Mouse (Mus musculus) bone marrow, adult 2 months (tissue): ENCODE data around the gene Cblb. TPM values are rescaled to one million over a fixed set of nuclear protein-coding genes. Genes with fewer than 3 reads are reported as not detected.

Experiments
- H3K27ac ChIP-seq: fragments of 200-500 bp; 2 replicates; pipeline ENCODE4 v1.5.1; 2012; ENCODE audit warnings: low read depth, mild to moderate bottlenecking, control low read depth, inconsistent platforms, low read length; ENCODE audit not compliant: control insufficient read depth, poor library complexity, insufficient read depth
- H3K4me1 ChIP-seq: fragments of 200-500 bp; 2 replicates; pipeline ENCODE4 v1.6.1; 2011; ENCODE audit warnings: low read length; ENCODE audit not compliant: control insufficient read depth, insufficient read depth
- H3K4me3 ChIP-seq: fragments of 200-500 bp; replicated peaks from 2 replicates; pipeline ENCODE3; 2011; ENCODE audit warnings: mild to moderate bottlenecking, low read depth, low read length, control low read depth; ENCODE audit not compliant: control insufficient read depth
- CTCF ChIP-seq: fragments of 200-500 bp; IDR thresholded peaks from 2 replicates; pipeline ENCODE4 v1.5.1; 2011; ENCODE audit warnings: low read length, control low read depth; ENCODE audit not compliant: control insufficient read depth, insufficient read depth
- POLR2A ChIP-seq: fragments of 200-500 bp; IDR thresholded peaks from 2 replicates; pipeline ENCODE4 v1.6.1; 2011; ENCODE audit warnings: low read depth, mild to moderate bottlenecking, control low read depth, low read length, borderline replicate concordance; ENCODE audit not compliant: control insufficient read depth
- WGBS: fragments of 180-500 bp; shearing (Covaris S2); methylation state at CpG from one replicate; pipeline ENCODE4 v1.1.7; 2018; 5-methylcytosine and 5-hydroxymethylcytosine counted together
- polyA plus RNA-seq: library from polyadenylated mRNA; stranded (reverse); fragments of >200 nt; gene quantifications from 2 replicates; pipeline ENCODE4 v1.2.4, GENCODE M21; 2011; ENCODE audit warnings: low replicate concordance; ENCODE audit not compliant: missing spikeins, insufficient read depth, insufficient read length

Gene Cblb
- polyA plus RNA-seq, 1 experiment, result 6.5 TPM

GRCm38 (mm10) chr16:52068517-52068874 is 37.5 kb downstream of the Cblb start:
- H3K4me1 ChIP-seq, result no peaks in the 10 kb centered on the region
- no peak overlapping the region for H3K27ac ChIP-seq
- no peak for TF ChIP-seq POLR2A
- TF ChIP-seq CTCF, result no peak
- 68% methylated on average over 3 of the region's 3 CpGs for WGBS
- no peak overlapping the region for H3K4me3 ChIP-seq

DNA sequence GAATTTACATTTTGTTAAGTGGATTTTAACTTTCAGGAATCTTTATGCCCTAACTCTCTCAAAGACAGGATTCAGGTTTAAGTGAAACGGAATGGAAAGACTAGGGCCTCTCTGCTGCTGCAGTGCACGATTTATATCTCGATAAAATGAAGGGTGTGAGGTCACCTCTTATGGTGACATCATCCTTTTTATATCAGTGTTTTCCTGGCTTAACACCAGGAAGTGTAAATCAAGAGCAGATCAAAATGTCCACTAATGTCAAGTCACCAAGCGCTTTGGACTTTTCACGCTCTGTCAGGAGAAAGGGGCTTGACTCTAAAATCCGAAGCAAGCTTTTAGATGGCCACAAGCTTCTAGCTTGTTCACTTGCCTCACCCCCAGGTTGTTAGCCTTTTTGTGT is 38.6 kb downstream of the Cblb start:
- Histone ChIP-seq H3K4me3 (no peak overlapping the region), H3K27ac (no peak overlapping the region), H3K4me1 (no peaks in the 10 kb centered on the region)
- 90% methylated on average over 6 of the region's 6 CpGs for WGBS
- TF ChIP-seq POLR2A (no peak), CTCF (no peak)

GRCm38 (mm10) chr16:52070128-52070527 is 39.1 kb downstream of the Cblb start:
- 89% methylated on average over 5 of the region's 5 CpGs for WGBS
- no peak for TF ChIP-seq POLR2A
- TF ChIP-seq CTCF, result no peak

GRCm38 (mm10) chr16:52071290-52071689 is 40.3 kb downstream of the Cblb start:
- no peak overlapping the region for H3K27ac ChIP-seq
- H3K4me1 ChIP-seq, result no peaks in the 10 kb centered on the region
- 67% methylated on average over 2 of the region's 2 CpGs for WGBS
- TF ChIP-seq POLR2A, result no peak
- no peak for TF ChIP-seq CTCF
- H3K4me3 ChIP-seq, result no peak overlapping the region

More at GRCm38 (mm10) chr16:52070128-52070527, 39.1 kb downstream of the Cblb start:
- H3K4me3 ChIP-seq, result no peak overlapping the region
- no peaks in the 10 kb centered on the region for H3K4me1 ChIP-seq
- no peak overlapping the region for H3K27ac ChIP-seq

DNA sequence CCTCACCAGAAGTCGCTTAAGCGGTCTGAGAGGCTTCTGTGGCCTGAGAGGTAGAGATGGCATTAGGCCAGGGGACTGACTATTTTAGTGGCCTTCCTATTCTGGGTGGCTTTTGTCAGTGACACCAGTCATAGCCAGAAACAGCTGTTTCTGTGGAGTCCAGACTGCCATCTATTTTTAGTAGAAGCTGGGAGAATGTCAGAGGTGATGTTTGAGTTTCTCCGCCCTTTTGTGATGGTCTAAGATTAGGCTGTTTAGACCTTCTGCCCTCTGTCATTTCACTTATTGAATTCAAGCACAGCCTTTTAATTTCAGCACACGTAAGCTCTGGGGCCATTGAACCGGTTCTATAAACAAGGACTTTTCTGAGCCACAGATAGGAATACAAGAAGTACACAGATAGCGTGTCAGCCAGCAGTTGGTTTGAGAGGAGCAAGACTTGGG is 40.8 kb downstream of the Cblb start:
- H3K27ac ChIP-seq, result no peak overlapping the region
- H3K4me3 ChIP-seq, result no peak overlapping the region
- no peaks in the 10 kb centered on the region for H3K4me1 ChIP-seq
- WGBS, result 83% methylated on average over 6 of the region's 6 CpGs
- TF ChIP-seq POLR2A (no peak), CTCF (no peak)

GRCm38 (mm10) chr16:52076652-52077051 is 45.6 kb downstream of the Cblb start:
- WGBS, result 86% methylated on average over 7 of the region's 7 CpGs
- TF ChIP-seq CTCF (no peak), POLR2A (no peak)
- Histone ChIP-seq H3K27ac (no peak overlapping the region), H3K4me1 (no peaks in the 10 kb centered on the region; the same call in 1 of the 2 replicates), H3K4me3 (no peak overlapping the region)

DNA sequence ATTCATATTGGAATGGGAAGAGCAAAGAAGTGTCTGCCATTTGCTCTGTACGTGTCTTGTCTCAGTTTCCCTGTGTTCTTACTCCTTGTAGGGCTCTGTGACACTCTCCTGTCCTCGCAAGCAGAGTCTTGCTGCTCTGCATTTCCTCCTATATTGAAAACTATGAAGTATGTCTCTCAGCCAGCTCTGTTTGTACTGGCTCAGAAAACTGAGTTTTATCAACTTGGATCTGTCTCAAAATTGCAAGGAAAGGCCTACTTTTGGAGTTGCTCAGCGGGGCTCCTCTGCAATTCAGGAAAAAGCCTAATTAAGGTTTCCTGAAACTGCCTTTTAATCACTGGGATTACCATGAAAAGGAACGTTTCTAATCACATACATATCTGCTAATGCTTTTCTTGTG is 46.9 kb downstream of the Cblb start:
- Histone ChIP-seq H3K4me3 (no peak overlapping the region), H3K27ac (no peak overlapping the region), H3K4me1 (no peaks in the 10 kb centered on the region; the same call in 1 of the 2 replicates)
- TF ChIP-seq POLR2A, result no peak
- no peak for TF ChIP-seq CTCF
- 76% methylated on average over 4 of the region's 4 CpGs for WGBS

DNA sequence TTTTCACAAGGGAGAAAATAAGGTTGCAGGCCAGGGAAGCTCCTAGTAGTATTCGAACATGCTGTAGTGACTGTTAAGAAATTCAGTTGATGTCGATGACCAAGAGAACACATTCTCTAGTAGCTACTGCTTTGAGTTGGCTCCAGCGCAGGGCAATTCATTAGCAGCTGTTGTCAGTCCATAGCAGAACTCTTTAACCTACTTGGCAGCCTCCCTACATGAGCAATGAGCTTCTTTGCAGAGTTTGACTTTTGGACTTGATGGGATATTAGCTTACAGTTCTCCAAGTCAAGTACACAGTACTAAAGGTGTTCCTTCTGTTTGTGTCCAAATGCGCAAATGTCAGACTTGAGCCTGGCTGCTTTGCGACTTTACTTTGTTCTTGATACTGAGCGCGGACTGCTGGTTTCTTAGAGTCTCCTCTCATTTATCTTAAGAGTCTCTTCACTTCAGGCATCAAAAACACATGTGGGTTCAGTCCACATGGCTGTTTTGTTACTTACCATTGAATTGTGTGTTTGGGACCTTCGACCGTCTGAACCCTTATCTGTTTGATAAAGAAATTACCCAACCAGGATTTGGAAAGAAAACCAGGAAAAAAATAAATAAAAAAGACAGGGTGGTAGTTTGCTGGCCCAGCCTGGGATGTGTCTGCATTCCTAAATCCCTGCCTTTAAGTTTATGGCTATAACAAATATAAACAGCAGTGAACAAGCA is 47.9 kb downstream of the Cblb start:
- WGBS, result 85% methylated on average over 9 of the region's 9 CpGs
- no peak for TF ChIP-seq POLR2A
- TF ChIP-seq CTCF, result no peak
- Histone ChIP-seq H3K27ac (no peak overlapping the region), H3K4me3 (no peak overlapping the region), H3K4me1 (no peaks in the 10 kb centered on the region; the same call in 1 of the 2 replicates)
